Mouse (Mus musculus) splenic B cell, adult 2 months (primary cell): Measurements from ENCODE around the gene Siae.

Experiments used
- DNase-seq: peaks from one replicate; pipeline ENCODE4 v3.0.0-alpha.2; 2011; ENCODE audit warnings: low read depth, low spot score
- H3K27me3 ChIP-seq: 2 replicates; pipeline ENCODE4 v1.6.1; 2012; ENCODE audit warnings: mild to moderate bottlenecking, low read length, moderate library complexity, mixed read lengths; ENCODE audit not compliant: control insufficient read depth, poor library complexity, insufficient read depth, severe bottlenecking
- H3K36me3 ChIP-seq: 2 replicates; pipeline ENCODE4 v1.6.1; 2012; ENCODE audit warnings: mild to moderate bottlenecking, low read length, moderate library complexity, mixed read lengths; ENCODE audit not compliant: control insufficient read depth, poor library complexity, insufficient read depth, severe bottlenecking

Siae gene

DNA sequence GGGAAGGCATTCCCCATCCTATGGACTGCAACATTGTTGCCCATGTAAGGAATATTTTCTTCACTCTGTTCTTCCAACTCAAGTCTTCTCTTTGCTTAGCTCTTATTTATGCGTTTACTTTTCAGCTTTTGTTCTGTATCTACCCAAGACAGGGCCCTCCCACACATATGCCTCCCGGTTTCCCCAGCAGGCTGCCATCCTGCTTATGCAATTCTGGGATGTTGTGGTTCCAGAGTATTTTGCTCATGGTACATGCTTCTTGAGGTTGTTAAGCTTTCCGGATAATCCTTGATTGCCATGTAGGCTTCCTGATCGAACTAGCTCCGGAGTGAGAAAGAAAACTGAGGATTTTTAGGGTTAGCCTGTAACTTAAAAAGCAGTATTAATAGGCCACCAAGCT is 59.7 kb downstream of the Siae start:
- DNase-seq: no peak
- Histone ChIP-seq H3K36me3 (peaks cover 2% of the 10 kb centered on the region; the same call in 1 of the 2 replicates), H3K27me3 (no peaks in the 10 kb centered on the region)

DNA sequence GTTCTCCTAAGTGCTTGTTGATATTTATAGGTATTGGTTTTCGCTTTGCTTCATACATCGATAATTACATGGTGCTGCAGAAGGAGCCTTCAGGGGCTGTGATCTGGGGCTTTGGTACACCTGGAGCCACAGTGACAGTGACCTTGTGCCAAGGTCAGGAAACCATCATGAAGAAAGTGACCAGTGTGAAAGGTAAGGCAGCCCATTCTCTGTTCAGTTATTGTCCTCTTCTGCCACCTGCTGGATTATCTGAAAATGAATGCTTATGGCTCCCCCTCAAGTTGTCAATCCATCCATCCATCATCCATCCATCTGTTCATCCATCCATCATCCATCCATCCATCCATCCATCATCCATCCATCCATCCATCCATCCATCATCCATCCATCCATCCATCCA is 61.3 kb downstream of the Siae start:
- peak; percentile 78 for DNase-seq

GRCm38 (mm10) chr9:37621290-37621689 is 65.8 kb downstream of the Siae start:
- DNase-seq: no peak
- Histone ChIP-seq H3K36me3 (peaks cover 5% of the 10 kb centered on the region; the same call in 1 of the 2 replicates), H3K27me3 (no peaks in the 10 kb centered on the region)

More for the DNA sequence above, 61.3 kb downstream of the Siae start:
- Histone ChIP-seq H3K36me3 (peaks cover 2% of the 10 kb centered on the region; the same call in 1 of the 2 replicates), H3K27me3 (no peaks in the 10 kb centered on the region)

- Histone ChIP-seq H3K36me3 (peaks cover 5% of the 10 kb centered on the region; the same call in 1 of the 2 replicates), H3K27me3 (no peaks in the 10 kb centered on the region)
- DNase-seq: no peak
Observed at GRCm38 (mm10) chr9:37623981-37624380, 68.5 kb downstream of the Siae start.

- Histone ChIP-seq H3K27me3 (no peaks in the 10 kb centered on the region), H3K36me3 (peaks cover 5% of the 10 kb centered on the region; the same call in 1 of the 2 replicates)
- no peak for DNase-seq
Observed at GRCm38 (mm10) chr9:37624502-37624901, 69.0 kb downstream of the Siae start.

GRCm38 (mm10) chr9:37625129-37625528 is 69.6 kb downstream of the Siae start:
- Histone ChIP-seq H3K27me3 (no peaks in the 10 kb centered on the region), H3K36me3 (peaks cover 4% of the 10 kb centered on the region; the same call in 1 of the 2 replicates)
- DNase-seq: peak; percentile 27

GRCm38 (mm10) chr9:37625641-37626040 is 70.1 kb downstream of the Siae start:
- no peak for DNase-seq
- Histone ChIP-seq H3K36me3 (peaks cover 4% of the 10 kb centered on the region; the same call in 1 of the 2 replicates), H3K27me3 (no peaks in the 10 kb centered on the region)

- Histone ChIP-seq H3K27me3 (no peaks in the 10 kb centered on the region), H3K36me3 (peaks cover 4% of the 10 kb centered on the region; the same call in 1 of the 2 replicates)
- DNase-seq: no peak
Observed at GRCm38 (mm10) chr9:37626103-37626567, 70.6 kb downstream of the Siae start.

DNA sequence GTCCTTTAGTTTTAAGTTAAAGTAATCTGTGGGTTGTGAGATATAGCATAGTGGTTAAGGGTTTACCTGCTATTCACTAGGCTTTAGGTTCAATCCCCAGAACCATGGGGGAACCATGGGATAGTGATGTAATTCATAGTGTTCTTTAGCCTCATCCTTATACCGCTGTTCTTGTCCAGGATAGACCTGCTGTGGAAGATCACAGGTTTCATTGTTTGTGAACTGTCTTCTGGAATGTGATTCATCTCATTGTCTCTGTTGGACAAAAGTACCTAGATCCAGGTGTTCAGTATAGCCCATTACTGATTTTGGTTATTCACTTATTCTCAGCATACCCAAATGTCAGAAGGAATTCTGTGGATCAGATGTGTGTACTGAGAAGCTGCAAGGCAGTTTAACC is 71.8 kb downstream of the Siae start:
- no peak for DNase-seq
- Histone ChIP-seq H3K27me3 (no peaks in the 10 kb centered on the region), H3K36me3 (peaks cover 5% of the 10 kb centered on the region; the same call in 1 of the 2 replicates)

DNA sequence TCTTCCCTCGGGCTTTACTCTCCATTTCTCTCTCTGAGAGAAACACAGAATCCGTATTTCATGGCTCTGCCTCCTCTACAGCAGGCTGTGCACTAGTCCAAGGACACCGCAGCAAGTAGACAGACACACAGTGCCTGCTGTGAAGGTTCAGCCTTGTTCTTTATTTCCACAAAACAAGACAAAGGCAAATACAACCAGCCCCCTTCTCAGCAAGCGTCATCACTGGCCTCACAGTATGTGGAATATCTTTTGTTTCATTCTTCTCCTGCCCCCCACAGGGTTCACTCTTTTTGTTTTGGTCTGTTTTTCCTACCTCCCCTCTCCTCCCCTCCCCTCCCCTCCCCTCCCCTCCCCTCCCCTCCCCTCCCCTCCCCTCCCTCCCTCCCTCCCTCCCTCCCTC is 73.1 kb downstream of the Siae start:
- no peak for DNase-seq
- no peaks in the 10 kb centered on the region for H3K27me3 ChIP-seq
- peaks cover 7% of the 10 kb centered on the region; the same call in 1 of the 2 replicates for H3K36me3 ChIP-seq

DNA sequence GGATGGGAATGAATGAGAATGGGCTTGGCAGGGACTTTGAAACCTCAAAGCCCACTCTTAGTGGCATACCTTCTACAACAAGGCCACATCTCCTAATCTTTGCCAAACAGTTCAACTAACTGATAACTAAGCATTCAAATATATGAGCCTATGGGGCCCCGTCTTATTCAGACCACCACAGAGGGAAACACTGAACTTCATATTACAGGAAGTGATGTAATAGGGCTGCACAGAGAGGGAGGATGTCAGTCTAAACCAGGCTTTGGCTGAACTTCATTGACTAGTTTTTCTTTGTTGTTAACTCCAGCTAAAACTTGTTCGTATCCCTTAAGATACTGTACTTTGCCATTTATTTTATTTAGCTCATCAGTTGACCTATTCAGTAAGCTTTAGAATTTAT is 74.4 kb downstream of the Siae start:
- Histone ChIP-seq H3K27me3 (no peaks in the 10 kb centered on the region), H3K36me3 (peaks cover 6% of the 10 kb centered on the region; the same call in 1 of the 2 replicates)
- DNase-seq: no peak

GRCm38 (mm10) chr9:37632305-37632704 is 76.8 kb downstream of the Siae start:
- Histone ChIP-seq H3K36me3 (peaks cover 4% of the 10 kb centered on the region; the same call in 1 of the 2 replicates), H3K27me3 (no peaks in the 10 kb centered on the region)
- no peak for DNase-seq

GRCm38 (mm10) chr9:37634269-37634668 is 78.8 kb downstream of the Siae start:
- H3K36me3 ChIP-seq: peaks cover 4% of the 10 kb centered on the region; the same call in 1 of the 2 replicates
- H3K27me3 ChIP-seq: no peaks in the 10 kb centered on the region

GRCm38 (mm10) chr9:37636335-37636734 is 80.8 kb downstream of the Siae start:
- peak; percentile 61 for DNase-seq
- Histone ChIP-seq H3K36me3 (peaks cover 3% of the 10 kb centered on the region; the same call in 1 of the 2 replicates), H3K27me3 (no peaks in the 10 kb centered on the region)

More at GRCm38 (mm10) chr9:37634269-37634668, 78.8 kb downstream of the Siae start:
- no peak for DNase-seq

DNA sequence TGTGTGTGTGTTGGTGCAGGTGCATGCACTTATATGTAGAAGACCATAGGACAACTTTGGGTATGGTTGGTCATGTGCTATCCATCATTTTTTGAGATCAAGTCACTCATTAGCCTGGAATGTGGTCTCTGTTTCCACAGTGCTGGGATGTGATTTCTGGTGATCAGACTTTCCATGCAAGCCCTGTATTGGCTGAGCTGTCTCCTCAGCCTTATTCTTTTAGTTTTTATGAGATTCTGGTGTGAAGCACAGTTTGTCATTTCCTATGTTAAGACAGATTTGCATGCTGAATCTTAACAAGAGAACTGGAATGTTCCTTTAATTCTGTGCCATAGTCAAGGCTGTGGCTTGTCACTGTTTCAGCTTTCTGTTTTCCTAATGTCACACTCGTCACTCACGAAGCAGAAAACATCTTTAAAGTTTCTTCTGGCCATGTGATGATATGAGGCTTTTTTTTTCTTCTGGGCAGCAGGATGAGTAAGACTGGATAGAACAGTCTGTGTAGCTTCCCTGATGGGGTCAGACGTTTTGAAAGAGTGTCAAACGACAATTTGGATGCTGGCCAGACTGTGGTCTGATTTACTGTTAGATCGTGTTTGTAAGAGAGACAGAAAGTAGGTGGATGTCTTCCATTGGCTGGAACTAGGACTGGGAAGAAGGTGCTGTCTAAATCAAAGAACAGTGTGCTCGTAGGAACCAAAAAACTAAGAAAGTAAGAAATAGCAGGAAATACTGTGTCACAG is 81.5 kb downstream of the Siae start:
- Histone ChIP-seq H3K36me3 (peaks cover 4% of the 10 kb centered on the region; the same call in 1 of the 2 replicates), H3K27me3 (no peaks in the 10 kb centered on the region)
- DNase-seq: no peak
